Mouse (Mus musculus) granulocyte monocyte progenitor cell, adult 5-6 weeks (primary cell): ENCODE data around the gene Atrx. TPM values are rescaled to one million over a fixed set of nuclear protein-coding genes. Genes with fewer than 3 reads are reported as not detected.
"Not testable (repeated sequence)": the region's sequence is repeated elsewhere in the genome, so short reads cannot be mapped to it uniquely, and the experiment has no call there.

Experiments used
- ATAC-seq: replicated peaks from 2 replicates; pipeline ENCODE4 v1.8.0; 2016; ENCODE audit warnings: mild to moderate bottlenecking, moderate TSS enrichment, inconsistent platforms; ENCODE audit not compliant: poor library complexity, severe bottlenecking
- total RNA-seq, 2 experiments: library from RNA; stranded (forward) in 1 of 2; stranded (reverse) in 1 of 2; fragments of 200-712, 200-1000 nt in 1 of 2; fragments of >200 nt in 1 of 2; fragmentation: Nextera tagmentation in 1 of 2; gene quantifications; 2 replicates each; pipeline ENCODE4 v1.2.3; 2014 to 2017

The Atrx gene
- total RNA-seq (2014; fragmentation: Nextera tagmentation) (140 and 177 TPM in 2 replicates), total RNA-seq (2017) (234 and 269 TPM in 2 replicates)

- ATAC-seq = peak; percentile 82
These were observed at the start of gene Atrx for GRCm38 (mm10) chrX:105928861-105929477. Gene Atrx, minus strand, starts transcription at chrX:105929403.

DNA sequence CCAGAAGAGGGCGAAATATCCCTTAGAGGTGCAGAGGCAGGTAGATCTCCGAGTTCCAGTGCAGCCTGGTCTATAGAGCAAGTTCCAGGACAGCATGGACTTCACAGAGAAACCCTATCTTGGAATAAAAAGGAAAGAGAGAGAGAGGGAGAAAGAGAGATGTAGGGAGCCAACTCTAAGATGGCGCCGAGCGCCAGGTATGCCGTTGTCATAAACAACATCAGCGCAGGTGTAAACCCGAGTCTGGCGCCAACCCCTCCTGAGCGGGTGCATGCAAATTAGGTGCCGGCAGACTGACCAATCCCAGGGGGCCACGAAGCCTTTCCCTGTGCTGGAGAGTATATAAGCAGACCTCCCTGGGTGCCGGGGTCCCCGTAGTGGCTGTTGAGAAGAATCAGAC is 27.9 kb upstream of the Atrx start:
- not testable (repeated sequence) for ATAC-seq

GRCm38 (mm10) chrX:105953999-105954398 is 24.8 kb upstream of the Atrx start:
- no peak for ATAC-seq

- no peak for ATAC-seq
These were observed 17.2 kb upstream of the Atrx start for GRCm38 (mm10) chrX:105946357-105946756.

- no peak for ATAC-seq
These were observed 10.0 kb upstream of the Atrx start for GRCm38 (mm10) chrX:105939245-105939644.

GRCm38 (mm10) chrX:105937736-105938135 is 8.5 kb upstream of the Atrx start:
- ATAC-seq = no peak

GRCm38 (mm10) chrX:105934341-105934740 is 5.1 kb upstream of the Atrx start:
- no peak for ATAC-seq

DNA sequence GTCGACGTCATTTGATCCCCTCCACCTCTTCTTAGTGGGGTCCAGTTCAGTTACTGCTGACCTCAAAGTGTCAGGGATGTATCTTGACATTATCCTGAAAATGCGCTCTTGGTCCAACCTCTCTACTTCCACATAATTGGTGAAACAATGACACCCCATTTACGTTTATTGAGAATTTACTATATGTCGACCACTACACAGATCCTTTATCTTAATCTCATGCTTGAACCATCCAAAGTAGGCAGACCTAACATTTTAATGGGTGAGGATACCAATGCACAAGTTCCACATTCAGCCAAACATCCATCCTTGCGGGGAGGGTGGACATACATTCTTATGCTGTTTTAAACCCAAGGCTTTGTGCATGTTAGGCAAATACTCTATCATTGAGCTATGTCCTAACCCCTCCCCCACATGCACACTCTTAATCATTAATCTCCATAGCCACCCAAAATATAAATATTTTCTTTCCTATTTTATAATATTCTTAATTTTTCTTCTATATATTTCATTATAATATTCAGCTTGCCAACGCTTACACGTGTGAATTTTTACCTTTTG is 355 bp upstream of the Atrx start:
- ATAC-seq = no peak

GRCm38 (mm10) chrX:105927941-105928860 is 1.0 kb downstream of the Atrx start:
- ATAC-seq = peak; percentile 49

- peak; percentile 45 for ATAC-seq
These were observed 3.0 kb downstream of the Atrx start for GRCm38 (mm10) chrX:105926121-105926735.

GRCm38 (mm10) chrX:105924326-105925070 is 4.7 kb downstream of the Atrx start:
- ATAC-seq = no peak

- ATAC-seq = no peak
These were observed 5.3 kb downstream of the Atrx start for GRCm38 (mm10) chrX:105923896-105924295.

GRCm38 (mm10) chrX:105922986-105923385 is 6.2 kb downstream of the Atrx start:
- ATAC-seq = not testable (repeated sequence)

DNA sequence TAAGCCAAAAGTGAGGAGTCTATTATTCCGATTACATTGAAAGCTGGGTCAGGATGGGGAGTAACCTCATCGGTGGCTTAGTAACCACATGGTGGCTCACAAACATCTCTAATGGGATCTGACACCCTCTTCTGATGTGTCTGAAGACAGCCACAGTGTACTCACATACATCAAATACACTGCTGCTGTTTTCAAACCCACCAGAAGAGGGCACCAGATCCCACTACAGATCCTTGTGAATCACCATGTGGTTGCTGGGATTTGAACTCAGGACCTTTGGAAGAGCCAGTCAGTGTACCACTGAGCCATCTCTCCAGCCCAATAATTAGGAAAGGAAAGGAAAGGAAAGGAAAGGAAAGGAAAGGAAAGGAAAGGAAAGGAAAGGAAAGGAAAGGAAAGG is 7.8 kb downstream of the Atrx start:
- peak; percentile 21; the same call in 1 of the 2 replicates for ATAC-seq

- ATAC-seq = no peak
These were observed 17.5 kb downstream of the Atrx start for GRCm38 (mm10) chrX:105911728-105912127.

GRCm38 (mm10) chrX:105901611-105902010 is 27.6 kb downstream of the Atrx start:
- no peak for ATAC-seq

DNA sequence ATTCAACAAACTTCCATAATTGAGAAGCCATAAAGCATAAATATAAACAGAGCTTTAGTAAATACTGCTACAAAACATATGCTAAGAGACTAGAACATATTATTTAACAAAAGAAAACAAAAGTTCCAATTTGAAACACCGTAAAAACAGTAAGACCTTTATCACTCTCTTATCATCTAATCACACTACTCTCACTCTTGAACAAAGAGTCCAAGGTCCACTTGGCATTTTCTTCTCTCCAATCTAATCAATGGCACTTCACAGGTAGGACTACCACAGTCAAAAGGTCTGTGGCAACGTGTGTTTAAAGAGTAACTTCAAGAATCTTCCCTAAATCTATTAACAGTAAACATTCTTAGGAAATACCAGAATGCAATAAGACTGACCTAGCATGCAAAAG is 42.3 kb downstream of the Atrx start:
- no peak for ATAC-seq

- peak; percentile 70 for ATAC-seq
These were observed 64.8 kb downstream of the Atrx start for GRCm38 (mm10) chrX:105864367-105864766.

- ATAC-seq = no peak
These were observed 104.7 kb downstream of the Atrx start for GRCm38 (mm10) chrX:105824462-105824861.

- ATAC-seq = no peak
These were observed 134.3 kb downstream of the Atrx start for GRCm38 (mm10) chrX:105794806-105795403.
